Mouse (Mus musculus) heart, adult 2 months (tissue): ENCODE results near the gene Ranbp9.

Experiments
- CTCF ChIP-seq: fragments of 200-600 bp; IDR thresholded peaks from 2 replicates; pipeline ENCODE4 v1.8.1; 2022; ENCODE audit warnings: antibody characterized with exemption, mild to moderate bottlenecking, moderate library complexity
- EP300 ChIP-seq: fragments of 200-500 bp; IDR thresholded peaks from 2 replicates; pipeline ENCODE4 v1.6.1; 2011; ENCODE audit warnings: low read depth, low read length, control low read depth; ENCODE audit not compliant: insufficient read depth
- POLR2A ChIP-seq: fragments of 200-500 bp; IDR thresholded peaks from 2 replicates; pipeline ENCODE4 v1.6.1; 2011; ENCODE audit warnings: mild to moderate bottlenecking, low read depth, low read length, control low read depth; ENCODE audit not compliant: insufficient read depth

DNA sequence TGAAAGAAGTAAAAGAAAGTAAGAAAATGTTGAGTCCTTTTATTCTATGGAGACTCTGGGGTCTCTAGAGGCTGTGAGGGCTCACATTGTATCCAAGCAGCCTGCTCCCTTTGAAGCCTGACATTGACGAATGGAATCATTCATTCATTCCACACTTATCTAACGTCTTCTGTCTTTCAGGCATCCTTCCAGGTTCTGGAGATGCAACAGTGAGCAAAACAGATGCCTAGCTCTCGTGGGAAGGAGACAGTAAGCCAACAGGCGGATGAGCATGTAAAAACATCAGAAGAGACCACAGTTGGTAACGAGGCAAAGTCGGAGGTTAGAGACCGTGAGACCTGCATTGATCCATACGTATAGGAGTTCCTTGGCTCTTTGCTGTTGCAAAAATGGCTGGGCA, 36.3 kb upstream of the Ranbp9 start:
- no peak for TF ChIP-seq EP300
- no peak for TF ChIP-seq POLR2A
- TF ChIP-seq CTCF: no peak
